Mouse (Mus musculus): ENCODE measurements at regions not wholly inside any gene's neighbourhood (a gene's known extent, or its start where the extent isn't known, plus 50 kb on each side); places are given as distances from the start of the nearest gene placed in this dataset.

DNA sequence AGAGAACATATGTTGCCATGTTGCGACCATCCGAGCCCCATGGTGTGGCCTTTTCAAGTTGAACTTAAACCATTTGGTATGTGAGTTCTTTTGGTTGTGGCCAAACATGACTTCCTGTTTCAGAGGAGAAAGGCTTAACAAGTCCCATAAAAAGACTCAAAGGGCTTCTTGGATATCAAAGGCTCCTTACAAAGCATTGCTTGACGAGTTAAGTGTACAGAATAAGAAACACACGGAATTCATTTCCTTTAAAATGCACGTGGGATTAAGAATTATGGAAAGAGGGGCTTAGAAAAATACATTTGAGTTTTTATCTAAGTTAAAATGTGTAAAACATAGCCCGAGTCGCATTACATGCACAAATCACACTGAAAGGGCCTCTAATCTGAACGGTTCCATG, 346.8 kb downstream of the Cmpk2 start:
- intact Hi-C loops (cut with DNase I) = no loop called here
- DNase-seq (ENCODE audit: low spot score) = no peak

DNA sequence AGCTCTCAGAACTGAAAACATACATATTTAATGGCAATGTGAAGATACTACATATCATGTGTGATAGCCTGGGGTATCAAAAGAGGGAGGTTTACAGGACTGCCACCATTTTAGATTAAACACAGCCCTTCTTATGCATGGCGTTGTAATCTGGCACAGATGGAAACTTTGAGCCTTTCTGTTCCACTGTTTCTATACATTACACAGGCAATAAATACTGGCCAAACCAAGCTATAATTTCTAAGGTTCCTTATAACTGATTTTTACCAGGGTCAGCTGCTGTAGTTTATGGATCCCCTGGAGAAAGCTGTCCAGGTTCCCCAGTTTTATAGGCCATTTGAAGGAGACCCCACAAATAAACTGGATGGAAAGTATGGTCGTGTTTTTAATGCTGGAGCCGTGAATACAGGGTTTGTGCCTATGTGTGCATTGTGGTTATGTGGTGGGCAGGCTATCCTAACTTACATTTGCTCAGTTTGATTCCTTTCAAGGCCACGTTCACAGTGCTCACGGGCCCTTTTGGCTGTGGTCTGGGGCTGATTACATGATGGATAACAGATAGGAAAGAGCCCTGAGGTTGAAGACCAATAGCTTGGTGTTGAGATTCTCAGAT, 341.7 kb downstream of the Cmpk2 start:
- intact Hi-C loops (cut with DNase I) = no loop called here
- DNase-seq (ENCODE audit: low spot score) = no peak

DNA sequence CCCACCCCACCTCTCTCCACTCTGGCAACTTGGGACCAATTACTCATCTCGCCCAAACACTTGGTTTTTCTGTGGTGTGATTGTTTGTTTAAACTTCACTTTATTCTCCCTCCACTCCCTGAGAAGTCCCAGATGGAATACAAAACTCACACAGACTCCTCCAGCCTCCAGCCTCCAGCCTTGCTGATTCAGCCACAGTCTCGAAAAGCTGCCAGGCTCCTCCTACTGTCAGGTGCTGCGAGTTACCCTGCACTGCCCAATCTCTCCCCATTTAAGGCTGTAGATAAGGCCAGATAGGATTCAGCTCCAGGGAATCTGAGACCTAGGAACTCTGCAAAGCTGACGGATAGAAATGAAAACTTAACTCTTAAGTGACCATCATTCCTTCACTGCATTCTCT, 340.7 kb downstream of the Cmpk2 start:
- DNase-seq (ENCODE audit: low spot score) = no peak
- intact Hi-C loops (cut with DNase I) = no loop called here

DNA sequence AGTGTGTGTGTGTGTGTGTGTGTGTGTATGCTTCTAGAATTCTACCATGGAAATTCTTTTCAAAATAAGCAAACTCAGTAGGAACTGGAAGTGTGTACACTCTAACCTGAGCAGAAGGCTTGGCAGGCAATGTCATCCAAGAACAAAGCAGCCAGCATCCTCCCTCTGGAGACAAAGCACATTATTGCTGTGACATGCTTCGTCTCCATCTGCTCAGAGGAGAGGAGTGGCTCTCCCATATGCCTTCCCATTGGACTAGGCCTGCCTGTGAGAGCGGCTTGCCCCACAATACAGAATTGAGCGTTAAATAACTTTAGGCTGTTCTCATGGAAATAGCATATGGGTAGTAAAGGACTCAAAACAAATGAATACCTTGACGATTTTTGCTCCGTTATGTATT, 333.5 kb downstream of the Cmpk2 start:
- no peak for DNase-seq (ENCODE audit: low spot score)
- intact Hi-C loops (cut with DNase I) = no loop called here

DNA sequence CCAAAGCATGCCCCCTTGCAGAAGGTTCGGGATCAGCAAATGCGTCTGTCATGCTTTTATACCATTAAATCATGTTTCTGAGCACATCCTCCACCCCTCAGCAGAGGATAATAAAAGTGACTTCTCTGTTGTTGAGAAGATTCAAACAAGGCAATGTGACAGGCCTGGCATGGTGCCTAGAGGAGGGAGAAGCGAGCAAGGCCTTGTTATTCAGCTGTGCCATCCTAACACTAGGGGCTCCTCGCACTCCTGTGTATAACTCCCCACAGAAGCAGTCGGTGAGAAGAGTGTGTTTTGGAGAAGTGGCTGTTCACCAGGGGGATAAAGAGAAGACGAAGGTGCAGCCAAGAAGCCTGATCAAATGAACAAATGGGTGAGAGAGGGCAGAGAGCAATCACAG, 330.3 kb downstream of the Cmpk2 start:
- no peak for DNase-seq (ENCODE audit: low spot score)
- intact Hi-C loops (cut with DNase I) = no loop called here

DNA sequence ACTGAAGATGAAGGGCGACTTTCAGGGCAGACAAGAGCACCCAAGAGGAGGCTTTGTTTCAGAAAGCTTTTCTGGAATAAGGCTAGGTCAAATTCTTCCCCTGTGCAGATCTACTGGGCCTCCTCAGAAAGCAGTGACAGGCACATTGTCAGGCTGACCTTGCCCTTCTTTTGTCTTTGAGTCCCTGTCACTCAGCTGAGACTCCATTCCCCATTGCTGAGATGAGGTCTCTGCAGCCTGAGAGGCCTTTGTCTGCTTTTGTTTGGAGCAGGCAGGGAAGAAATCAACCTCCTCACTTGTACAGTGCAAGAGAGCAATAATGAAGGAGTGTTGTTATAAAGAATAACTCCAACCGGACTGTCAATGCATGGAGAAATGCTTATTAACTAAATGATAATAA, 327.4 kb downstream of the Cmpk2 start:
- intact Hi-C loops (cut with DNase I) = no loop called here
- no peak for DNase-seq (ENCODE audit: low spot score)

DNA sequence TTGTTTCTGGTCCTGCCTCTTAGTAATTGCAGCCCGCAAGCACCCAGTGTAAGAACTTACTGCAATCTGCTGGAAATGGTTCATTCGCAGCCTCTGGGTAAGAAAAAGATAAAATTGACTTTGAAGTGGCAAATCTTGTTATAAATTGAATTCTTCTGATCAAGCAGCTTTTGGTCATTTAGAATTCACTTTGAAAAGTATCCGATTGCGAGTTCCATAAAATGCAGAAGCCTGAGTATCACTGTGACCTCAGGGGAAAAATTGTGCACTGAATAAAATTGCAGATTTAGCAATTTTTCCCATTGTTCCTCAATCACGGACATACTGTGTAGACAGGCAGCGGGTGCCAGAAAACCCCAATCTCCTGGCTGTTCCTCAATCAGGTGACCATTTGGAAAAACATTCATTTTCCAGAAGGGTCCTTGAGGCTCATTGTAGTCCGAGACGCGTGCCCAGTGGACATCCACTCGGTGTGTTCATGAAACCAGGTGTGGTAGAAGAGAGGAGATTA, 320.4 kb downstream of the Cmpk2 start:
- DNase-seq (ENCODE audit: low spot score) = no peak
- intact Hi-C loops (cut with DNase I) = no loop called here

DNA sequence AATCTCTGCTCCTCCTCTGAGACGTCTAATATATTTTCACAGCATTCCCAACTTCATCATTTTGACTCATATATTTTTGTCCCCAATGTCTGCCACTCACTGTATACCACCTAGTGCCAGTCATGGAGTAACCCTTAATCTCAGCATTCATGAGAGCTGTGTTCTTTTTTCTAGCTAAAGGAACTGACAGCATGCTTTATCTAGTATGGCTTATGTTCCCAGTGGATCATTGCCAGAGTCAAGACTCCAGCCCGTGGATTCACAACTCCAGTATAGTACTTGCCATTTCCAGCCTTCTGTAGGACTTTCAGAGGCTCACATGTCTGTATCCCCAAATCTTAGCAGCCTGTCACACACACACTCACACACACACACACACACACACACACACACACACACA, 316.5 kb downstream of the Cmpk2 start:
- intact Hi-C loops (cut with DNase I) = no loop called here
- no peak for DNase-seq (ENCODE audit: low spot score)

DNA sequence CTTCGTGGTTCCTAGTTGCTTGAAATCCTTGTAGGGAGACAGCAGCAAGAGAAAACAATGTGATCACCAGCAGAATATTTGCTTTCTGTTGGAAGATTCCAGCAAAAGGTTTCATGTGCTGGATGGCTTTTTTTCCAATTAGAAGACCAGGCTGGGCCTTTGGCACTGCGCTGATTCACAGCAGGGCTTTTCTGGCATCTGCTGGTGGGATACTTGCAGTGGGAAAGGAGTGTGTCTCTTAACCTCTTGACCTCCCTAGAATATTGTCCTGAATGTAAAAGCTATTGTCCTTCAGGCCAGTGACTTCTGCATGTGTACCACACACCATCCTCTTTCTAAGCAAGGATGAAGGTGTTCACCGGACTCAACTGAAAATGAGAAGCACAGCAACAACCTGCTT, 315.4 kb downstream of the Cmpk2 start:
- intact Hi-C loops (cut with DNase I) = no loop called here
- no peak for DNase-seq (ENCODE audit: low spot score)

DNA sequence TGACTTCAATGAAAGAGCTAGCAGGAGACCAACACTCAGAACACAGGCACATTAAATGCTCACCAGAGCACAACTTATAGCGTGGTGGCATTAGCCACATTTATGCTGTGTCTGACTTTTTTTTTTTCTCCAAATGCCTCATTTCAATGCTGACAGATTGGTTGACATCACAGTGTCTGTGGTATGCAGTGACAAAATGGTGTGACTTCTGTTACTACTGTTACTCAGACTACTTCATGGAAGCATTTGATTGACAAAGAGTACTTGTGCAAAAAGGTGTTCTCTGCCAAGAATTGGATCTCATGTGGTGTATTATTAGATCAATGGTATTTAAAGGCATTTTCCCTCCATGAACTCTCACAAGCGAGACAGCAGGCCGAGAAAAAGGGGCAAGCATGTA, 314.8 kb downstream of the Cmpk2 start:
- intact Hi-C loops (cut with DNase I) = no loop called here
- DNase-seq (ENCODE audit: low spot score) = no peak

DNA sequence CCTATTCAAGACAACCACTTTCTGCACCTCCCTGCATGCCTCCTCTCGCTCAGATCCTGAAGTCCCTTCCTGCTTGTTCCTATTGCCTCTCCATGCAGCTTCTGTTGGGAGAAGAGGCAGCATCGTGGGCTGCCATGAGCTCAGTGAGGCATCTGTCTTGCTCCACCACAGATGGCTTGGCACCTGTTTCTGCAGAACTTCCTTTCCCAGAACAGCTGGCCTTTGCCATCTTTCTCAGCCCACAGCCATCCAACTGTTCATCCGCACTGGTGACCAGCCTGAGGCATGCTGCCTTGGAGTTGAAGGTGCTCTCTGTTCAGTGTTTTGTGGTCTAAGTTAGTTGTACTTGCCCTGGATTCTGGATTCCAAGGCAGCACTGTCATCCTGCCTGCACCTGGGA, 312.5 kb downstream of the Cmpk2 start:
- no peak for DNase-seq (ENCODE audit: low spot score)
- intact Hi-C loops (cut with DNase I) = no loop called here

DNA sequence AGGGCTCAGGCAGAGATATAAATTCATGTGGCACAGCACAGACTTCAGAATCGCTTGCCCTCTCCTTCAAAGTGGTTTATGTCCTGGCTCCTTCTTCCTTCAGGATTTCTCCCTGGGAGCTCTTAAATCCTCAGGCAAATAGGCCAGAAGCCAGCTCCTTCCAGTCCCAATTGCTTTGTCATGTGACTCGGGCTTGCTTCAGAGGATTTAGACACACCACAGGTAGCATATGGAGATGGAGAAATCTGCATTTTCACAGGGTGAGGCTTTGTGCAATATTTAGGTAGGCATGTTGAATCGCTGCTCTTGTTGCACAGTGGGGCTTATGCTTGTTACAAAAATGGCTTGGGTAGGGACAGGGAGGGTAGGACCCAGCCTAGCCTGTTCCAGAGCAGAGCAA, 309.8 kb downstream of the Cmpk2 start:
- intact Hi-C loops (cut with DNase I) = no loop called here
- DNase-seq (ENCODE audit: low spot score) = no peak

DNA sequence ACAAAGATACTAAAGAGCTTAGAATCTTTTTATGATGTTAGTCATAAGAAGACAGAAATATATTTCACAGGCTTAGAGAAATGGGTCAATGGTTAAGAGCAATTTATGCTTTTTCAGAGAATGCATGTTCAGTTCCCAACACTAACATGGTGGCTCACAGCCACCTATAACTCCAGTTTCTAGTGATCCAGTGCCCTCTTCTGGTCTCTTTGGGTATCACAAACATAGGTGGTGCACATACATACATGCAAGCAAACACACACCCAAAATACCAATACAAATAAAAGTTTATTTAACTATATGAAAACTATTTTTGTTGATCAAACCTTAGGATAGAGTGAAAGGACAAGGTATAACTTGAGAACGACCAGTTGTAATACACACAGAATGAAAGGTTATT, 308.0 kb downstream of the Cmpk2 start:
- no peak for DNase-seq (ENCODE audit: low spot score)
- intact Hi-C loops (cut with DNase I) = no loop called here

DNA sequence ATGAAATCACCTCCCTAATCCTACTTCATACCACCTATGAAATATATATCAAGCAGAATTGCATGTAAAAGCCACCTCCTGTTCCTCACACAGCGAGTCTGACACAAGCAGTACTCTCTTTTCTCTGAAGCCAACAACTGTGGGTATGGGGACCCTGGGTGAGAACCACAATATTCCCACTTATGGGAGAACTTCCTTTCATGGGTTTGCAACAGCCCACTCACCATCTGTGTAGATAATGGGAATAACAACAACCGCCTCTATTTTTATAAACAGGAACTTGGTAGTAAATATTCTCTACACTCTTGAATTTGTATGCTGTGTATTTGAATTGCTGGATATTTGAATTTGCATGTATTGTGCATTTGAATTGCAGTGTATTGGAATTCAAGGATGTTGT, 305.0 kb downstream of the Cmpk2 start:
- intact Hi-C loops (cut with DNase I) = no loop called here
- no peak for DNase-seq (ENCODE audit: low spot score)

DNA sequence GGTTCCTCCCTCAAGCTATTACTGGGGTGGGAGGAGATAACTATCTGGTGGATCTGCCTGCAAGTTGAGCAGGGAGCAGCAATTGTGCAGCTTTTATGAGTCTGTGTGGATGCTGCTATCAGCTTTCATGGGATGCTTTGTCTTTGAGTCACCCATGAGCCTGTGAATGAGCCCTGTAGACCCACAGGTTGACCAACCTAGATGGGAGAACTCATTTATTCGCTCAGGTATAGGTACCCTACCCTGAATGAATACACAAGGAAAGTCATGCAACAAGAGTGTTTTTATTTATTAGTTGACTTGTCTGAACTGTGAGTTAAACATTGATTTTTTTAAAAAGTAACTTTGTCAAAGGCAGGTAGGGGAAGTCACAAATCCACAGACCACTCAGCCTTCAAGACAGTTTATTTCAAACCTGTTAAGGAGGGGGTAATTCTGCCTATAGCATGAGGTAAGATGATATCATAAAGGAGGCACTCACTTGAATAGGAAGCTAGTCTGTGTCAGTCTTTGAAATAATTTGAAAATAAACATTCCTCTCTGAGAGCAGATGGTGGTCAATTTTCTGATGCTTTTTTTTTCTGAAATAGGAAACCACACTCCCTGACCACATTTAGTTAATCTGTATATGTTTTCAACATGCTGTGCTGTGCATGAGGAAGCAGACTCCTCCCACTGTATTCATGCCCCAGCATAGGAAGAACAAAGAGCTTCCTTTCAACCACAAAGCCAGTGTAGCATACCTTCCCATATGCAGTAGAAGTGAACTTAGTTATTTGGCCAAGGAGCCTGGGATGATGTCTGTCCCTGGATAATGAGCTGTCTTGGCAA, 302.0 kb downstream of the Cmpk2 start:
- intact Hi-C loops (cut with DNase I) = no loop called here
- no peak for DNase-seq (ENCODE audit: low spot score)

DNA sequence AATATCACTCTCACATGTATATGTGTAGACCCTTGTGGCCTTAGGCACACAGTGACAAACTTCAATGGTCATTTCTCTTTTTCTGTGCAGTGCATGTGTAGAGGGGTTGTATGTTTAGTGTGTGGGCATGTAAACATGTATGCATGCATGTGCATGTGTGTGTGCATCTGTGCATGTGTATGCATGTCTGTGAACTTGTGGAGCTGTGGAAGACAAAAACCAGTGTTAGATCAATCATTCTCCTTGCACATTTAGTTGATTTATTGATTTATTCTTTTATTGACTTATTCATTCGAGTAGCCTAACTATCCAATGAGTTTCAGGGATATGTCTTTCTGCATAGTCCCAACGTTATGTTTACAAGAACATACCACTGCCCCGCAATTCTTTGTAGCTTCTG, 298.5 kb downstream of the Cmpk2 start:
- intact Hi-C loops (cut with DNase I) = no loop called here
- DNase-seq (ENCODE audit: low spot score) = no peak

DNA sequence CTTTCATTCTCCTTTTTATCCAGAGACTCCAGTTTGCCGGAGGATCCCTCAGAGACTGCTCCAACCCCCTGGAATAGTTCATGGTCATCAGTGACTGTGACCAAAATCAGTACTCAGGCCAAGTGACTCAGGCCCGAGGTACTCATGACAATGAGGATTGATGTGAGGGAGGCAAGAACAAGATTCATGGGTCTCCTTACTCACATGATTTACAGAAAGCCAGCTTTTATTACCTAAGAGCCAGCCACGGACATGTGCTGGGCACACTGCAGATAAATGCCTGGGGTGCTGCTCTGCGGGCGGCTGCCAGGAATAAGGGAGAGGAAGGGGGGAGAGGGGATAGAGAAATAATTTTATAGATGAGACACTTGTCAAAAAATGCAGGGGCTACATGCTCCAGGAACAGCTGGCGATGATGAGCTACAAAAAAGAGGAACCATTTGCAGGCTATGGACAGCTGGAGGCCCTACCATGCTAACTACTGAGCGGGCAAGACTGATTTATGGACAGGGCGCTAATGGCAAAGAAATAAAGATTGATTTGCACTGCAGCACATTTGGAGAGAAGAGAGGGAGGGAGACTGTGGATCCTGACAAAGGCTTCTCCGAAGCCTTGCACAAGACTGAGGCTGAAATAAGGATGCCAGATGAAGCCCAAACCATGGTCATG, 289.8 kb downstream of the Cmpk2 start:
- intact Hi-C loops (cut with DNase I) = no loop called here

DNA sequence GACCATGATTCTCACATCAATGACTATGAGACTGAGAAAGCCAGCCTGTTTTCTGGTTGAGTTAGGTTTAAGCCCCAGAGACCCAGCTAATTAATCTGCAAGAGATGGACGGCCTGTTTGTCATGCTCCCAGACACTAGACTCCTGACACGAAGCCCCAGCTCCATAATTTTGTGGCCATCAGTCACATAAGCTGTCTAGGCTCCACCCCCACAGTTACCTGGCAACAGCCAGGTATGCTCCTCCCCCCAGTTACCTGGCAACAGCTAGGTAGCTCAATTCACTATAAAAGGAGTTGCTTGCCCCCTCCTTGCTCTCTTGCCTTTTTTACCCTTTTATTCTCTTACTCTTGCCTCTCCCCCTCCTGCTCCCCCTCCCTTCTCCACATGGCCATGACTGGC, 287.3 kb downstream of the Cmpk2 start:
- intact Hi-C loops (cut with DNase I) = no loop called here
- DNase-seq (ENCODE audit: low spot score) = no peak

More for the DNA sequence above, 289.8 kb downstream of the Cmpk2 start:
- no peak for DNase-seq (ENCODE audit: low spot score)

DNA sequence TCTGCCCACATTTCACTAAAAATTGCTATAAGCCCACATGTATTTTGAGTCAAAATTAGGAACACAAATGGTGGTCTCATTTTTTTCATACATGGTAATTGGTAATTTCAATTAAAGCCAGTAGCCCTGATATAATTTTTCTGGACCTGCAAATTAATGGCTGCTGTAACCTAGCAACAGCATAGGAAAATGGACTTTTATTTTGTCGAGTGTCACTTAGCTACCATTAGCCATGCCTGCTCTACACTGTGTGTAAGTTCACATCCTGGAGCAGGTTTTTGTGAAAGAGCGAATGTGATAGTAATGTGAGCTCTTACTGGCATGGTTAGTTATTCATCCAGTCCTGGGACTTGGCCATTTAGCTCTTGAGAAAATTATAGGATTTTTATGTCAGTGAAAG, 285.6 kb downstream of the Cmpk2 start:
- intact Hi-C loops (cut with DNase I) = no loop called here
- DNase-seq (ENCODE audit: low spot score) = no peak

DNA sequence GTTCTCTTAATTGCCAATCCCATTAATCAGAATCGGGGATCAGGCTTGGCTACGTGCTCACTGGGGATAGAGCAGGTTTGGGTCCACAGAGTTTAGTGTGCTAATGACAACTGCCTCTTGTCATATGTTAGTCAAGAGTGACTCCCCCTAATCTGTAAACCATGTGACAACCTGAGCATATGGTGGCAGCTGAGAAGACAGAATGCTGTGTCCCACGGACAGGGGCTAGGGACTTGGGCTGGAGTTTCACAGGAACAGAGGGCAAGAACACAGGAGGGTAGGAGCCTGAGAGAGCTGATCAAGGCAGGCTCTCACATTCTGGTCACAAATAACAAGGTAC, 265.5 kb downstream of the Cmpk2 start:
- intact Hi-C loops (cut with DNase I) = no loop called here
- no peak for DNase-seq (ENCODE audit: low spot score)

DNA sequence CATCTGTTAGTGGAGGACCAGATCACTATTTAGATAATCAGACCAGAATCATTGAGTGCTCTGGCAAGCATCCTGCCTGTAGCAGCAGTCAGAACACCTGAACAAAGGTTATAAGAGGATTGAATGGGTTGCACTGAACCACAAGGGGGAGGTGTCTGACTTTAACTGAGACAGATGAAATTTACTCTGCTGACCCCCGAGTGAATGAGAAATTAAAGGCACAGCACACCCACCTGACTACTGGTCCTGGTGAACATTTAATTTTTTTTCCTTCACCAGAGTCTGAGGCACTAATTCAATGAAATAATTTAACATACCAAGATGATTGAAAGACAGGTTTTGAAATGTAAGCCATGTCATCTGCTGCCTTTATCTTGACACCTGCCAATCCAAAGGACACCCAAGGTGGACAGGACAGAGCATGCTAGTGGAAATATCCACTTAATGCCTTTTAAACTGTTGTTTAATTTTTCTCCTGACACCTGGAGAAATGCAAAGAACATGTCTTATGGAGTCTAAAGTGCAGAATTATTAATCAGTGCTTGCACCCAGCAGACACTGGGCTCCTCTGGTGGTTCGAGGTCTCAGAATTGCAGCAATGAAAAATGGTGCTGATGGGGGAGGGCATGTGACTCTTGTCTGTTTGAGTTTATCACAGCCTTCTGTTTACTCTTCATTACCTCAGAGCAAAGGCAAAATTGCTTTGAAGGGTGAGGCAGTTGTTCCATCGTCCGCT, 265.0 kb downstream of the Cmpk2 start:
- intact Hi-C loops (cut with DNase I) = no loop called here
- no peak for DNase-seq (ENCODE audit: low spot score)
